Mouse (Mus musculus): Measurements from ENCODE around the gene Gm6096.

DNA sequence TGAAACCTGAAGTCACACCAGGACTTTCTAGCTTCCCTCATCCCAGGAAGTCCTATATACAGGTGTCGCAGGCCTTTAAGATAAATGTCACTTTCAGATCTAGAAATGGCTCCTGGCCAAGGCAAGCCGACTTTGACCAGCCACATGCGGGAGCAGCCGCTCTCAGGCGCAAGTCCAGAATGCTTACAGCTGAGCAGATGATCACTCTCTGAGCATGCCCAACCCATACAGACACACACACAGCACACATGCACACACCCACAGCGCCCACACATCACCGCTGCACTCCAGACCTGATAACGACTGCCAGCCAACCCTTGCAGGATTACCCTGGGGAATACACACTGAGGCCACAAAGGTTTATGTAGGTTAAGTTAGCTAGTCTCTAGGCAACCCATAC, 24.8 kb upstream of the Gm6096 start:
- TF ChIP-seq CTCF (IDR thresholded peaks at IDR 0.05; ENCODE audit: extremely low read depth, insufficient read depth, insufficient read length, insufficient replicate concordance), result no peak
- TF ChIP-seq POLR2A (IDR thresholded peaks at IDR 0.05; ENCODE audit: low read depth, low read length), result no peak
